13 mouse cellular contexts compared by ENCODE assay signal in genomic region chr1:43463941-43464682, GRCm38 (mm10). TPM values are rescaled to one million over a fixed set of nuclear protein-coding genes. Genes with fewer than 3 reads are reported as not detected.
DNase-seq lines count a peak whose midpoint lies in the region; ATAC-seq and TF ChIP-seq lines count a peak whose summit lies in the region.
"Had no signal": no experiment of that assay in that cellular context is flagged by ENCODE, and none has a peak within 500 bp of the region (broad histone marks: within the 10 kb centered on the region; RNA-seq: fewer than 3 reads in every experiment).

No protein-coding gene starts in this region.

- TF ChIP-seq EP300 in lung, postnatal 0 days (IDR thresholded peaks at IDR 0.05): no peak

- 86% methylated on average over 11 of the region's 11 CpGs for WGBS in hindbrain, embryonic 13.5 days
- WGBS in hindbrain, embryonic 11.5 days: 94% methylated on average over 11 of the region's 11 CpGs
- WGBS in lung, postnatal 0 days: 48% methylated on average over 11 of the region's 11 CpGs

- peaks cover 9% of the 10 kb centered on the region for H3K36me3 ChIP-seq in hindbrain, embryonic 13.5 days
- no peaks in the 10 kb centered on the region for H3K36me3 ChIP-seq in hindbrain, embryonic 11.5 days (ENCODE audit: control insufficient read depth, insufficient read depth, low read length)
- H3K36me3 ChIP-seq in lung, postnatal 0 days (ENCODE audit: insufficient read depth, low read length): no peaks in the 10 kb centered on the region
- H3K36me3 ChIP-seq: liver, embryonic 13.5 days had no signal

- ATAC-seq in hindbrain, embryonic 13.5 days (ENCODE audit: low FRiP score): no peak
- ATAC-seq in hindbrain, embryonic 11.5 days (ENCODE audit: low FRiP score): no peak
- ATAC-seq in lung, postnatal 0 days: peak; percentile 34

- no peak for TF ChIP-seq CTCF in lung, postnatal 0 days (IDR thresholded peaks at IDR 0.05)

- no peaks in the 10 kb centered on the region for H3K27me3 ChIP-seq in hindbrain, embryonic 13.5 days
- no peaks in the 10 kb centered on the region for H3K27me3 ChIP-seq in hindbrain, embryonic 11.5 days (ENCODE audit: control insufficient read depth, insufficient read depth, low read length)
- no peaks in the 10 kb centered on the region for H3K27me3 ChIP-seq in lung, postnatal 0 days (replicated peaks; ENCODE audit: insufficient read depth, low read length)
- H3K27me3 ChIP-seq: forebrain, embryonic 12.5 days; liver, embryonic 13.5 days had no signal

- H3K27ac ChIP-seq in hindbrain, embryonic 13.5 days: no peak overlapping the region
- H3K27ac ChIP-seq in hindbrain, embryonic 11.5 days (ENCODE audit: low read depth, low read length): no peak overlapping the region
- 0 out of 2 replicates have a peak overlapping the region, but pooled peaks have one; percentile 6 for H3K27ac ChIP-seq in lung, postnatal 0 days (ENCODE audit: low read length)
- H3K27ac ChIP-seq: forebrain, embryonic 12.5 days; heart, embryonic 10.5 days had no signal

- no peak overlapping the region for H3K4me3 ChIP-seq in hindbrain, embryonic 13.5 days
- no peak overlapping the region for H3K4me3 ChIP-seq in hindbrain, embryonic 11.5 days (ENCODE audit: low read depth, low read length)
- H3K4me3 ChIP-seq in lung, postnatal 0 days (ENCODE audit: low read depth, low read length): no peak overlapping the region
- H3K4me3 ChIP-seq: forebrain, embryonic 12.5 days; heart, embryonic 10.5 days; liver, embryonic 13.5 days had no signal

- no peak overlapping the region for H3K4me2 ChIP-seq in hindbrain, embryonic 13.5 days
- H3K4me2 ChIP-seq in hindbrain, embryonic 11.5 days (replicated peaks; ENCODE audit: low read depth, low read length): no peak overlapping the region
- no peak overlapping the region for H3K4me2 ChIP-seq in lung, postnatal 0 days (replicated peaks; ENCODE audit: low read depth, low read length)
- H3K4me2 ChIP-seq: forebrain, embryonic 12.5 days; liver, embryonic 13.5 days had no signal

- no peak for DNase-seq in hindbrain, embryonic 11.5 days (ENCODE audit: low spot score)
- peak; percentile 38 for DNase-seq in lung, postnatal 0 days (ENCODE audit: low spot score)
- no peak for DNase-seq in lung, adult 18-20 months
- peak; percentile 69 for DNase-seq in induced T-regulatory cell, adult 2 months (ENCODE audit: low read depth)
- DNase-seq in naive thymus-derived CD4-positive, alpha-beta T cell, adult 2 months (ENCODE audit: low read depth): peak; percentile 60
- no peak for DNase-seq in adrenal gland, adult 8-10 months
- DNase-seq: embryo, embryonic 11 days; kidney, postnatal 4 days; liver, embryonic 13.5 days had no signal

- 0 out of 2 replicates have a peak overlapping the region, but pooled peaks have one; percentile 0 for H3K9ac ChIP-seq in hindbrain, embryonic 13.5 days
- no peak overlapping the region for H3K9ac ChIP-seq in hindbrain, embryonic 11.5 days (ENCODE audit: low read depth, low read length)
- H3K9ac ChIP-seq in lung, postnatal 0 days (replicated peaks; ENCODE audit: low read depth): no peak overlapping the region
- H3K9ac ChIP-seq: forebrain, embryonic 12.5 days; liver, embryonic 13.5 days had no signal

- H3K4me1 ChIP-seq in hindbrain, embryonic 13.5 days (replicated peaks): peaks cover 51% of the 10 kb centered on the region
- H3K4me1 ChIP-seq in hindbrain, embryonic 11.5 days (replicated peaks; ENCODE audit: control insufficient read depth, insufficient read depth, low read length): no peaks in the 10 kb centered on the region
- H3K4me1 ChIP-seq in lung, postnatal 0 days (ENCODE audit: insufficient read depth, low read depth, low read length): peaks cover 17% of the 10 kb centered on the region; the same call in 1 of the 2 replicates

- no peaks in the 10 kb centered on the region for H3K9me3 ChIP-seq in hindbrain, embryonic 13.5 days
- no peaks in the 10 kb centered on the region for H3K9me3 ChIP-seq in hindbrain, embryonic 11.5 days (ENCODE audit: control insufficient read depth, low read length)
- no peaks in the 10 kb centered on the region for H3K9me3 ChIP-seq in lung, postnatal 0 days (ENCODE audit: low read length)
- H3K9me3 ChIP-seq: forebrain, embryonic 12.5 days; G1E; heart, embryonic 10.5 days; liver, embryonic 13.5 days had no signal

RNA-seq across cellular contexts. Expression of gene Nck2, which starts 19.7 kb away (rescaled TPM):
- 37.1 and 42.7 TPM in 2 replicates for polyA plus RNA-seq in hindbrain, embryonic 13.5 days (2015; fragmentation: Nextera tagmentation; extraction: Ambion mirVana)
- polyA plus RNA-seq in hindbrain, embryonic 11.5 days (2014; fragmentation: Nextera tagmentation; extraction: Ambion mirVana): 31.9 and 35.5 TPM in 2 replicates
- 34.0 and 37.9 TPM in 2 replicates for polyA plus RNA-seq in lung, postnatal 0 days (2015; fragmentation: Nextera tagmentation; extraction: Ambion mirVana)
- 10 to 100 TPM; 26.7 to 37.1 (median 29.9) TPM for total RNA-seq in adrenal gland, adult 8-10 months (2022)

Comparison
In these comparisons a context has a peak if more than half of its experiments do, and no peak if none do; other contexts are left out.
1. DNase-seq: peak in lung, postnatal 0 days (single experiment), induced T-regulatory cell, adult 2 months (single experiment) and naive thymus-derived CD4-positive, alpha-beta T cell, adult 2 months (single experiment); none in hindbrain, embryonic 11.5 days (single experiment), lung, adult 18-20 months (0 of 2) and adrenal gland, adult 8-10 months (single experiment).